Mouse (Mus musculus): ENCODE measurements around the gene Rasd2. TPM values are rescaled to one million over a fixed set of nuclear protein-coding genes. Genes with fewer than 3 reads are reported as not detected.

Gene Rasd2
- polyA plus RNA-seq, 1 experiment from 2014 or later, result 0.05 TPM

DNA sequence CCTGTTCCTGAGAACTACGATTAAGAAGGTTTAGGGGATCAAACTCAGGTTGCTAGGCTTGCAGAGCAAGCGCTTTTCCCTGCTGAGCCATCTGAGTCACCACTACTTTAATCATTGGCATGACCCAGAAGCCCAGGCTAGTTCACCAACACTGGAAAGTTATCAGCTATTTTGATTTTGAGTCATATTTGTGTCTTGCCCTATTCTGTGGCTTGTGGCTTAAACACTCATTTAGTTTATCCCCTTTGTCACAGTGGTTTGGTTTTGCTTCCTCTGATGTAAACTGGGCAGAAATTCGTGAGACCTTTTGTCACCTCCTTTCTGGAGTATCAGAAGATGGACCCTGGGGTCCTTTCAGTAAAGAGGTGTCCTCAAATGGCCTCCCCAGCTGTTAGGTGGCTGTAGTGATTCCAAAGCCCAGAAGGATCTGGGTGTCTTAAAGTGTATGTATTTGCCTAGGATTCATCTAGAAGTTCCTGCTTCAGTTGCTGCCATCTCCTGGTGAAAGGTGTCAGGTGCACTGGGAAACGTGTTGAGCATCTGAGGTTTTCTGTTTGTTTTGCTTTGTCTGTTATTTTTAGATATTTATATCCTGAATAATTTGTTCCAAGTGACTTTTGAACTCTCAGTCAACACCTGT lies 20.3 kb downstream of the Rasd2 start:
- Histone ChIP-seq H3K9me3 (ENCODE audit: control insufficient read depth, low read length) (no peaks in the 10 kb centered on the region), H3K36me3 (ENCODE audit: control insufficient read depth, insufficient read depth, low read length) (no peaks in the 10 kb centered on the region), H3K27me3 (replicated peaks; ENCODE audit: control insufficient read depth, insufficient read depth, low read length) (no peaks in the 10 kb centered on the region), H3K4me3 (ENCODE audit: low read depth, low read length) (no peak overlapping the region), H3K4me1 (replicated peaks; ENCODE audit: control insufficient read depth, insufficient read depth, low read length) (no peaks in the 10 kb centered on the region), H3K27ac (ENCODE audit: low read depth, low read length) (no peak overlapping the region), H3K4me2 (no peak overlapping the region), H3K9ac (ENCODE audit: low read depth, low read length) (no peak overlapping the region)
- WGBS, result 58% methylated on average over 4 of the region's 4 CpGs
- DNase-seq (ENCODE audit: low spot score), result no peak
- ATAC-seq (replicated peaks; ENCODE audit: low FRiP score), result no peak

DNA sequence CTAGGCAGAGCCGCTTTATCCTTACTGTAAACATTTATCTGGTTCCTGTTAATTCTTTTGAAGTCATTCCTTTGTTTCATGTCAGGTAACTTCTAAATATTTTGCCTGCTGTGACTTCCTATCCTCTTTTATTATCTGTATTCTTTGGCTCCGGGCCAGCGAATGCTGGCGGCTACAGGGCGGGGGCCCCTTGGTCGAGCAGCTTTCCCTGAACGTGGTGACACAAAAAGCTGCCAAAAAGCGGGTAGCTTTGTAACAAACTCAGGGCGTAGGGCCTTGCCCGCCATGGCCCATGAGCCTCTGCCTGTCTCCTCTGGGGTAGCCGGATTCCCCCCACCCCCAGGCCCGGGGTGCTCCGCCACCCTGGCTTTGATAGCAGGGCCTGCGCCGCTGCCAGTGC lies 33.6 kb downstream of the Rasd2 start:
- no peak overlapping the region for H3K4me3 ChIP-seq (ENCODE audit: low read depth, low read length)
- no peaks in the 10 kb centered on the region for H3K4me1 ChIP-seq (replicated peaks; ENCODE audit: control insufficient read depth, insufficient read depth, low read length)
- WGBS, result 89% methylated on average over 15 of the region's 15 CpGs
- peaks cover 5% of the 10 kb centered on the region; the same call in 1 of the 2 replicates for H3K9me3 ChIP-seq (ENCODE audit: control insufficient read depth, low read length)
- no peaks in the 10 kb centered on the region for H3K27me3 ChIP-seq (replicated peaks; ENCODE audit: control insufficient read depth, insufficient read depth, low read length)
- H3K4me2 ChIP-seq, result no peak overlapping the region
- DNase-seq (ENCODE audit: low spot score) (no peak), ATAC-seq (replicated peaks; ENCODE audit: low FRiP score) (no peak)
- no peak overlapping the region for H3K27ac ChIP-seq (ENCODE audit: low read depth, low read length)
- no peaks in the 10 kb centered on the region for H3K36me3 ChIP-seq (ENCODE audit: control insufficient read depth, insufficient read depth, low read length)
- no peak overlapping the region for H3K9ac ChIP-seq (ENCODE audit: low read depth, low read length)

DNA sequence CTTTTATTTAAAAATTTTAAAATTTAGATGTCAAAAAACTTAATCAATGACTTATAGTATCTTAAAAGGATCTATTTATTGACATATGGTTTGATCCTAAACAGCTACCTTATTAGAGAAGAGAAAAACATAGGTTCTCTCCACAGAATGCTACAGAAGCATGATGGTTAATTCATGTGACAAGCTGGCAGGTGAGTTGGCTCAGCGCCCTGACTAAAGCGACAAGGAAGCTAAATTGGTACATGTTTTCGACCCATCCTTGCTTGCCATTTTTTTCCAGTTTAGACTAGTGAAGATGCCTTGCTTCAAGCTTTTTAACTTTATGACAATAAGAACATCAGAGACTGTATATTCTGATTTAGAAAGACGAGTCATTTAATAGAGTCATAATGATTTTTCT lies 35.4 kb downstream of the Rasd2 start:
- Histone ChIP-seq H3K9ac (ENCODE audit: low read depth, low read length) (no peak overlapping the region), H3K36me3 (ENCODE audit: control insufficient read depth, insufficient read depth, low read length) (no peaks in the 10 kb centered on the region), H3K27me3 (replicated peaks; ENCODE audit: control insufficient read depth, insufficient read depth, low read length) (no peaks in the 10 kb centered on the region), H3K4me1 (replicated peaks; ENCODE audit: control insufficient read depth, insufficient read depth, low read length) (no peaks in the 10 kb centered on the region), H3K4me3 (ENCODE audit: low read depth, low read length) (no peak overlapping the region), H3K4me2 (no peak overlapping the region), H3K27ac (ENCODE audit: low read depth, low read length) (no peak overlapping the region), H3K9me3 (ENCODE audit: control insufficient read depth, low read length) (peaks cover 5% of the 10 kb centered on the region; the same call in 1 of the 2 replicates)
- no peak for ATAC-seq (replicated peaks; ENCODE audit: low FRiP score)
- 90% methylated on average over 4 of the region's 4 CpGs for WGBS
- DNase-seq (ENCODE audit: low spot score), result no peak

DNA sequence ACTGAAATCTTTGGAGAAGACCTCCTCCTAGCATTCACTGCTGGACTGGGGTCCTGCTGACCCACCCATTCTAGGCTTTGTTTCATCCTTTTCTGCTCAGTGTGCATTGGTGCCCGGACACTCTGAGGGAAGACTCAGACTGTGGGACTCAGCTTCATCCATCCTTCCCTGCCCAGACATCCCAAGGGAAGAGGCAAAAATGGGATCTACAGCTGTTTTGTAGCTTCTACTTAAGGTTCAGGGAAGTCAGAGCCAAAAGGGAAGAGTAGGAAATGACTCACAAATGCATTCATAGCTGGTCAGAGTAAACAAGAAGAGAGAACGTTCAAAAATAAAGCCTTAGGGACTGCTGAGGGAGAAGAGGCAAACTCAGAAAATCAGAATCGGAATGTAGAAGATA lies 40.3 kb downstream of the Rasd2 start:
- Histone ChIP-seq H3K4me3 (ENCODE audit: low read depth, low read length) (no peak overlapping the region), H3K9ac (ENCODE audit: low read depth, low read length) (no peak overlapping the region), H3K4me2 (no peak overlapping the region), H3K27ac (ENCODE audit: low read depth, low read length) (no peak overlapping the region), H3K36me3 (ENCODE audit: control insufficient read depth, insufficient read depth, low read length) (no peaks in the 10 kb centered on the region), H3K4me1 (replicated peaks; ENCODE audit: control insufficient read depth, insufficient read depth, low read length) (no peaks in the 10 kb centered on the region), H3K27me3 (replicated peaks; ENCODE audit: control insufficient read depth, insufficient read depth, low read length) (no peaks in the 10 kb centered on the region), H3K9me3 (ENCODE audit: control insufficient read depth, low read length) (no peaks in the 10 kb centered on the region)
- WGBS, result 84% methylated on average over 3 of the region's 3 CpGs
- no peak for DNase-seq (ENCODE audit: low spot score)
- no peak for ATAC-seq (replicated peaks; ENCODE audit: low FRiP score)

DNA sequence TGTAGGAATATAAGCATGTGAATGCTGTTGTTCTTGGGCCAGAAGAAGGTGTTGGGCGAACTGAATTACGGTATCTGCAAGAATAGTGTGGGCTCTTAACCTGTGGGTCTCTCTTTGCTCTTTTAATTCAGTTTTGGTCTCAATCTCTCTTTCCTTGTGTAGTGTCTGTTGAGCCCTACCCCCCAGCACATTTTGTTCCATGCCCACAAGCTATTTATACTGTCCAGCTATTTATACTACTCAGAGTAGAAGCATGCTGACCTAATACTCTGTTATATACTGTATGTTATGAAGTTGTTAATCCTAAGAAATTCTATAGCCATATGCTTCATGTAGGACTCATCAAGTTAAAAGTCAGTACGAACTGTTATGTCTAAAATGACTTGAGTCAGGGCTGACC lies 41.9 kb downstream of the Rasd2 start:
- no peak overlapping the region for H3K4me2 ChIP-seq
- no peak overlapping the region for H3K9ac ChIP-seq (ENCODE audit: low read depth, low read length)
- no peak for DNase-seq (ENCODE audit: low spot score)
- H3K27ac ChIP-seq (ENCODE audit: low read depth, low read length), result no peak overlapping the region
- H3K4me1 ChIP-seq (replicated peaks; ENCODE audit: control insufficient read depth, insufficient read depth, low read length), result no peaks in the 10 kb centered on the region
- WGBS, result 83% methylated on average over 3 of the region's 3 CpGs
- no peaks in the 10 kb centered on the region for H3K36me3 ChIP-seq (ENCODE audit: control insufficient read depth, insufficient read depth, low read length)
- H3K9me3 ChIP-seq (ENCODE audit: control insufficient read depth, low read length), result no peaks in the 10 kb centered on the region
- H3K4me3 ChIP-seq (ENCODE audit: low read depth, low read length), result no peak overlapping the region
- H3K27me3 ChIP-seq (replicated peaks; ENCODE audit: control insufficient read depth, insufficient read depth, low read length), result no peaks in the 10 kb centered on the region
- ATAC-seq (replicated peaks; ENCODE audit: low FRiP score), result no peak

DNA sequence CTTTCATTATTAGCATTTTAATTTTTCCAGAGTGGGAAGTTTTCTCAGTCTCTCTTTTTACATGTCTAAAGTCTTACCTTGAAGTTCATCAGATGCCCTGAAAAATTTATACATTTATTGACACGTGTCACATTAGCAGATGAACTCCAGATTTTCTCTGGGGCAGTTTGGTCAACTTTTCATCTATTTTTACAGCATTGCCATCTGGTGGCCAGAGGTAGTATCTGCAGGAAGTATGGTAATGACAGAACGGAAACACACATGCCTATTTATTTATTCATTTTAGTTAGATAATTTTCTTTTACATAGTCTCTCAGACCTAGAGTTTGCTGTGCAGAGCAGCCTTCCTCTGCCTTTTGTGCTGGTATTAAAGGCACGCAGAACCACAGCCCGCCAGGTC lies 58.4 kb downstream of the Rasd2 start:
- no peak overlapping the region for H3K27ac ChIP-seq (ENCODE audit: low read depth, low read length)
- ATAC-seq (replicated peaks; ENCODE audit: low FRiP score), result no peak
- H3K36me3 ChIP-seq (ENCODE audit: control insufficient read depth, insufficient read depth, low read length), result no peaks in the 10 kb centered on the region
- 36% methylated on average over 4 of the region's 4 CpGs for WGBS
- no peak for DNase-seq (ENCODE audit: low spot score)
- H3K9ac ChIP-seq (ENCODE audit: low read depth, low read length), result no peak overlapping the region
- H3K4me2 ChIP-seq, result no peak overlapping the region
- H3K4me1 ChIP-seq (replicated peaks; ENCODE audit: control insufficient read depth, insufficient read depth, low read length), result no peaks in the 10 kb centered on the region
- H3K9me3 ChIP-seq (ENCODE audit: control insufficient read depth, low read length), result peaks cover 3% of the 10 kb centered on the region; the same call in 1 of the 2 replicates
- H3K27me3 ChIP-seq (replicated peaks; ENCODE audit: control insufficient read depth, insufficient read depth, low read length), result no peaks in the 10 kb centered on the region
- no peak overlapping the region for H3K4me3 ChIP-seq (ENCODE audit: low read depth, low read length)

Other genes with a start within 250 kb of the Rasd2 start
- 29.8 and 32.4 TPM in 2 replicates for gene Hmgxb4, start 220.6 kb upstream of the Rasd2 start, polyA plus RNA-seq (2014; fragmentation: Nextera tagmentation; extraction: Ambion mirVana)
- gene Tom1, start 180.2 kb upstream of the Rasd2 start, polyA plus RNA-seq (2014; fragmentation: Nextera tagmentation; extraction: Ambion mirVana), result 22.2 and 24.6 TPM in 2 replicates
- 80.3 and 95.8 TPM in 2 replicates for gene Hmox1, start 120.3 kb upstream of the Rasd2 start, polyA plus RNA-seq (2014; fragmentation: Nextera tagmentation; extraction: Ambion mirVana)
- 278 and 324 TPM in 2 replicates for gene Mcm5, start 104.4 kb upstream of the Rasd2 start, polyA plus RNA-seq (2014; fragmentation: Nextera tagmentation; extraction: Ambion mirVana)
- not detected in 2 replicates for gene Gm10358, start 192.6 kb downstream of the Rasd2 start, polyA plus RNA-seq (2014; fragmentation: Nextera tagmentation; extraction: Ambion mirVana)
- gene Iqcm, start 234.8 kb downstream of the Rasd2 start, polyA plus RNA-seq (2014; fragmentation: Nextera tagmentation; extraction: Ambion mirVana), result not detected in 2 replicates